Mouse (Mus musculus) E14TG2a.4 (cell line): ENCODE results near the gene Pak6.

Experiments
- CTCF ChIP-seq: conservative IDR thresholded peaks from 2 replicates; pipeline ENCODE4 v1.5.1; 2014; ENCODE audit warnings: low read length
- POU5F1 ChIP-seq: IDR thresholded peaks from 2 replicates; pipeline ENCODE4 v1.6.1; 2014; ENCODE audit warnings: low read length, borderline replicate concordance

DNA sequence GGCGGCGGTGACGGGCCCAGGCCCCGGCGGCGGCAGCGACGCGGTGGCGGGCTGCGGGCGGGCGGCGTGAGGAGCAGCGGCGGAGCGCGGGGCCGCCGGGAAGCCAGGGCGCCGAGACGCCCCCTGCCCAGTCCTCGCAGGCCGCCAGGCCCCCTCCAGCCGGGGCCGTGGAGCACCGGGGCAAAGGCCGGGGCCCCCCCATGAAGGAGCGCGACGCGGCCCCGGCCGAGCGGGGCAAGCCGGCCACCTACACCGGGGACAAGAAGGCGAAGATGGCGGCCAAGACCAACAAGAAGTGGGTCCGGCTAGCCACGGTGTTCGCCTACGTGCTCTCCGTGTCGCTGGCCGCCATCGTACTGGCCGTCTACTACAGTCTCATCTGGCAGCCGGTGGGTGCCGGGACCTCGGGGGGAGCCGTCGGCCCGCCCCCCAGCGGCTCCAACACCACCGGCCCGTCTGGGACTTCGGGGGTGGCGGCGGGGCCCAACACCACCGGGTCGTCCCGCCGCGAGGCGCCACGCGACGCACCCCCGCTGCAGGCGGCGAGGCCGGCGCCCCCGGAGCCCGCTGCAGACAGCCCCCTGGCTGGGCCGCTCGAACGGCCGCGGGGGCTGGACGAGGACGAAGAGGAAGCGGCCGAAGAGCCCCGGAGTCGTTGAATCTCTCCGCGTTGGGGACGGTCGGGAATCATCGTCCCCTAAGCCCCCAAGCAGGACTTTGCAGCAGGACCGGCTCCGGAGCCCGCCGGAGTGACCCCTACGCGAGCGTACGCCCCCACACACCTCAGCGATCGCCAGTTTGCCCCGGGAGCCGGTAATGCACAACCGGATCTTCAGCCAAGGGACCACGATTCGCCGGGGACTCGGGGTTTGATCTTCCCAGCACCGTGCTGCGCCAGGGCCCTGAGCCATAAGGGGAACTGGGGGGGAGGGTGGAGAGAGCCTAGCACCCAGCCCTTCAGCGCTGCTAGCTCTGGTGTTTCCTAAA, 83.1 kb downstream of the Pak6 start:
- no peak for TF ChIP-seq CTCF
- no peak for TF ChIP-seq POU5F1
